Mouse (Mus musculus) stomach, embryonic 16.5 days (tissue): ENCODE results near the gene Cul4a. TPM values are rescaled to one million over a fixed set of nuclear protein-coding genes. Genes with fewer than 3 reads are reported as not detected.

ENCODE experiments used
- ATAC-seq: fragments of 200-750 bp; cut with Nextera tagmentation; 2 replicates; pipeline ENCODE4 v1.8.0; 2017; ENCODE audit warnings: moderate number of reproducible peaks, moderate TSS enrichment; ENCODE audit not compliant: insufficient read depth, low FRiP score
- H3K27ac ChIP-seq: fragments of 300-500 bp; sonication (generic); 2 replicates; pipeline ENCODE4 v1.5.1; 2014; ENCODE audit warnings: low read length
- H3K27me3 ChIP-seq: fragments of 300-500 bp; sonication (generic); 2 replicates; pipeline ENCODE4 v1.6.1; 2014; ENCODE audit warnings: low read length, control low read depth, mixed read lengths; ENCODE audit not compliant: control insufficient read depth, insufficient read depth
- H3K36me3 ChIP-seq: fragments of 300-500 bp; sonication (generic); 2 replicates; pipeline ENCODE4 v1.6.1; 2014; ENCODE audit warnings: low read length; ENCODE audit not compliant: control insufficient read depth, insufficient read depth
- H3K4me1 ChIP-seq: fragments of 300-500 bp; sonication (generic); 2 replicates; pipeline ENCODE4 v1.6.1; 2014; ENCODE audit warnings: low read length, control low read depth, mixed read lengths; ENCODE audit not compliant: control insufficient read depth, insufficient read depth
- H3K4me2 ChIP-seq: fragments of 300-500 bp; sonication (generic); 2 replicates; pipeline ENCODE4 v1.6.1; 2014; ENCODE audit warnings: low read depth, low read length, mixed read lengths
- H3K4me3 ChIP-seq: fragments of 300-500 bp; sonication (generic); replicated peaks from 2 replicates; pipeline ENCODE4 v1.5.1; 2014; ENCODE audit warnings: mild to moderate bottlenecking, low read length
- H3K9ac ChIP-seq: fragments of 300-500 bp; sonication (generic); 2 replicates; pipeline ENCODE4 v1.6.1; 2014; ENCODE audit warnings: low read length
- H3K9me3 ChIP-seq: fragments of 300-500 bp; sonication (generic); replicated peaks from 2 replicates; pipeline ENCODE4 v1.6.1; 2016; ENCODE audit warnings: low read length, control low read depth; ENCODE audit not compliant: control insufficient read depth
- WGBS: fragments of 180-500 bp; shearing (Covaris S2); extraction: QIAGEN DNeasy Blood & Tissue Kit; methylation state at CpG from one replicate; pipeline ENCODE4 v1.1.7; 2014; 5-methylcytosine and 5-hydroxymethylcytosine counted together
- microRNA counts: library from miRNA; unstranded; fragments of <30 nt; microRNA quantifications from one replicate; lab custom pipeline; 2016
- microRNA-seq: library from miRNA; unstranded; fragments of <30 nt; microRNA quantifications from one replicate; pipeline ENCODE4, GENCODE M21; 2016
- polyA plus RNA-seq: library from polyadenylated mRNA; unstranded; fragments of >200 nt; fragmentation: Nextera tagmentation; extraction: Ambion mirVana; gene quantifications from 2 replicates; pipeline ENCODE4 v1.2.1, GENCODE M21; 2015

The Cul4a gene
- polyA plus RNA-seq, 1 experiment from 2014 or later = 101 TPM

DNA sequence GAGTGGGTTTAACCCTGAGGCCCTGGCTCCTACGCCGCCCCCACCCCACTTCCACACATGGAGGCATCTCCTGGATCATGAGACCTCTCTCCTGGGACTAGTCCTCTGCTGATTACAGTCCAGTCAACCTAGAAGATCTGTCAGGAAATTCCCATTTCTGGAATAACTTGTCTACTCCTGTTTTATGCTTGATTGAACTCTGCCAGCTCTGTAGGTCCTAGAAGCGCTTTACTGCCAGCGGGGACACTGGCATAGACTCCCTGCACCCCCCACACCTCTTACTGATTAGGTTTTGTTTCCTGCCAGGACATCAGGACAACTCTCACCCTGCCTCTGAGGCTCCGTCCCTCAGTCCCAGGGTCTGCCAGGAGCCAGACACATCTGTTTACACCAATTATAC lies 92.1 kb downstream of the Cul4a start:
- 81% methylated on average over 5 of the region's 5 CpGs for WGBS
- no peak overlapping the region for H3K27ac ChIP-seq
- no peaks in the 10 kb centered on the region for H3K9me3 ChIP-seq
- H3K4me1 ChIP-seq = peaks cover 4% of the 10 kb centered on the region; the same call in 1 of the 2 replicates
- ATAC-seq = no peak
- H3K4me2 ChIP-seq = no peak overlapping the region
- no peak overlapping the region for H3K9ac ChIP-seq
- H3K36me3 ChIP-seq = no peaks in the 10 kb centered on the region
- H3K27me3 ChIP-seq = peaks cover 14% of the 10 kb centered on the region; the same call in 1 of the 2 replicates
- no peak overlapping the region for H3K4me3 ChIP-seq

MicroRNA genes within 50 kb of the gene (microRNA counts, 519-probe panel; counts per million panel counts)
- 1,912 counts per million, percentile 36 among the panel's probes with 10 or more counts for microRNA mmu-miR-1968 (lab: Ali Mortazavi, UCI)

Small RNAs within 50 kb of the gene (microRNA-seq; reads per million reads assigned to microRNA genes)
- gene Mir1968 (12.6 reads per million, percentile 34 among the genes with 10 or more reads in this experiment), gene Mir7065 (not detected)

Other genes starting within 250 kb of the Cul4a start
- gene Mcf2l, start 231.8 kb upstream of the Cul4a start, polyA plus RNA-seq = 18.5 and 19.9 TPM in 2 replicates
- gene F7, start 79.6 kb upstream of the Cul4a start, polyA plus RNA-seq = 0.47 and 0.54 TPM in 2 replicates
- gene F10, start 68.3 kb upstream of the Cul4a start, polyA plus RNA-seq = 11.7 and 12.5 TPM in 2 replicates
- 3.5 and 3.8 TPM in 2 replicates for gene Proz, start 44.7 kb upstream of the Cul4a start, polyA plus RNA-seq
- gene Pcid2, start 162 bp upstream of the Cul4a start, polyA plus RNA-seq = 31.3 and 32.0 TPM in 2 replicates
- 241 and 263 TPM in 2 replicates for gene Lamp1, start 53.5 kb downstream of the Cul4a start, polyA plus RNA-seq
- gene Grtp1, start 95.0 kb downstream of the Cul4a start, polyA plus RNA-seq = 22.6 and 25.5 TPM in 2 replicates
- 0.69 and 4.2 TPM in 2 replicates for gene Adprhl1, start 148.5 kb downstream of the Cul4a start, polyA plus RNA-seq
- 21.4 and 21.5 TPM in 2 replicates for gene Dcun1d2, start 182.5 kb downstream of the Cul4a start, polyA plus RNA-seq
- gene Tmco3, start 182.6 kb downstream of the Cul4a start, polyA plus RNA-seq = 34.0 and 34.9 TPM in 2 replicates
- gene Tfdp1, start 233.1 kb downstream of the Cul4a start, polyA plus RNA-seq = 134 and 140 TPM in 2 replicates